Mouse (Mus musculus) limb, embryonic 11.5 days (tissue): Measurements from ENCODE around the gene Ptcd2. TPM values are rescaled to one million over a fixed set of nuclear protein-coding genes. Genes with fewer than 3 reads are reported as not detected.

Source experiments
- ATAC-seq: fragments of 200-750 bp; cut with Nextera tagmentation; 2 replicates; pipeline ENCODE4 v1.8.0; 2017; ENCODE audit warnings: low read depth; ENCODE audit not compliant: insufficient number of reproducible peaks, low FRiP score, low TSS enrichment
- DNase-seq: peaks from one replicate; pipeline ENCODE4 v3.0.0-alpha.2; 2015; ENCODE audit warnings: low spot score
- H3K27ac ChIP-seq: fragments of 300-500 bp; sonication (generic); replicated peaks from 2 replicates; pipeline ENCODE4 v1.5.1; 2014; ENCODE audit warnings: low read depth, mild to moderate bottlenecking, low read length
- H3K27me3 ChIP-seq: fragments of 300-500 bp; sonication (generic); 2 replicates; pipeline ENCODE4 v1.6.1; 2014; ENCODE audit warnings: mild to moderate bottlenecking, low read length, mixed read lengths; ENCODE audit not compliant: control insufficient read depth, insufficient read depth
- H3K36me3 ChIP-seq: fragments of 300-500 bp; sonication (generic); 2 replicates; pipeline ENCODE4 v1.6.1; 2014; ENCODE audit warnings: mild to moderate bottlenecking, low read length, moderate library complexity, mixed read lengths; ENCODE audit not compliant: control insufficient read depth, insufficient read depth
- H3K4me1 ChIP-seq: fragments of 300-500 bp; sonication (generic); 2 replicates; pipeline ENCODE4 v1.6.1; 2014; ENCODE audit warnings: low read length, mixed read lengths; ENCODE audit not compliant: control insufficient read depth, insufficient read depth
- H3K4me2 ChIP-seq: fragments of 300-500 bp; sonication (generic); 2 replicates; pipeline ENCODE4 v1.6.1; 2014; ENCODE audit warnings: low read depth, mild to moderate bottlenecking, moderate library complexity; ENCODE audit not compliant: severe bottlenecking
- H3K4me3 ChIP-seq: fragments of 300-500 bp; sonication (generic); 2 replicates; pipeline ENCODE4 v1.5.1; 2014; ENCODE audit warnings: low read depth, low read length
- H3K9ac ChIP-seq: fragments of 300-500 bp; sonication (generic); 2 replicates; pipeline ENCODE4 v1.6.1; 2014; ENCODE audit warnings: mild to moderate bottlenecking, low read length
- H3K9me3 ChIP-seq: fragments of 300-500 bp; sonication (generic); 2 replicates; pipeline ENCODE4 v1.6.1; 2016; ENCODE audit warnings: low read length; ENCODE audit not compliant: control insufficient read depth
- WGBS: fragments of 180-500 bp; shearing (Covaris S2); extraction: QIAGEN DNeasy Blood & Tissue Kit; methylation state at CpG from one replicate; pipeline ENCODE4 v1.1.7; 2014; 5-methylcytosine and 5-hydroxymethylcytosine counted together
- polyA plus RNA-seq: library from polyadenylated mRNA; unstranded; fragments of >200 nt; fragmentation: Nextera tagmentation; extraction: Ambion mirVana; gene quantifications from 2 replicates; pipeline ENCODE4 v1.2.1, GENCODE M21; 2014

Ptcd2 gene
- polyA plus RNA-seq, 1 experiment from 2014 or later, result 58.7 TPM

GRCm38 (mm10) chr13:99352758-99353489, 8.4 kb upstream of the Ptcd2 start:
- H3K36me3 ChIP-seq, result no peaks in the 10 kb centered on the region; the same call in 1 of the 2 replicates
- no peaks in the 10 kb centered on the region for H3K27me3 ChIP-seq
- 12% methylated on average over 28 of the region's 28 CpGs for WGBS
- H3K9ac ChIP-seq, result peak overlapping the region; percentile 52
- 0 out of 2 replicates have a peak overlapping the region, but pooled peaks have one; percentile 12 for H3K27ac ChIP-seq
- DNase-seq (peak; percentile 95), ATAC-seq (peak; percentile 99)
- H3K4me3 ChIP-seq, result peak overlapping the region; percentile 29
- peak overlapping the region; percentile 36 for H3K4me2 ChIP-seq
- no peaks in the 10 kb centered on the region for H3K4me1 ChIP-seq
- H3K9me3 ChIP-seq, result no peaks in the 10 kb centered on the region

GRCm38 (mm10) chr13:99351596-99351995, 7.1 kb upstream of the Ptcd2 start:
- Histone ChIP-seq H3K27ac (no peak overlapping the region), H3K27me3 (no peaks in the 10 kb centered on the region), H3K4me1 (no peaks in the 10 kb centered on the region), H3K4me3 (no peak overlapping the region), H3K9ac (no peak overlapping the region), H3K9me3 (no peaks in the 10 kb centered on the region), H3K36me3 (no peaks in the 10 kb centered on the region; the same call in 1 of the 2 replicates), H3K4me2 (no peak overlapping the region)
- DNase-seq (no peak), ATAC-seq (no peak)
- 87% methylated on average over 3 of the region's 3 CpGs for WGBS

GRCm38 (mm10) chr13:99351186-99351585, 6.7 kb upstream of the Ptcd2 start:
- WGBS, result 61% methylated on average over 8 of the region's 8 CpGs
- Histone ChIP-seq H3K27ac (no peak overlapping the region), H3K36me3 (no peaks in the 10 kb centered on the region; the same call in 1 of the 2 replicates), H3K4me3 (no peak overlapping the region), H3K4me1 (no peaks in the 10 kb centered on the region), H3K27me3 (no peaks in the 10 kb centered on the region), H3K9ac (no peak overlapping the region), H3K4me2 (no peak overlapping the region), H3K9me3 (no peaks in the 10 kb centered on the region)
- no peak for DNase-seq
- no peak for ATAC-seq

- DNase-seq (no peak), ATAC-seq (no peak)
- Histone ChIP-seq H3K27me3 (no peaks in the 10 kb centered on the region), H3K27ac (no peak overlapping the region), H3K4me1 (no peaks in the 10 kb centered on the region; the same call in 1 of the 2 replicates), H3K9me3 (no peaks in the 10 kb centered on the region), H3K9ac (no peak overlapping the region), H3K4me3 (no peak overlapping the region), H3K4me2 (no peak overlapping the region), H3K36me3 (no peaks in the 10 kb centered on the region; the same call in 1 of the 2 replicates)
- 91% methylated on average over 6 of the region's 6 CpGs for WGBS
These were observed 5.5 kb upstream of the Ptcd2 start for GRCm38 (mm10) chr13:99350009-99350408.

- Histone ChIP-seq H3K27ac (no peak overlapping the region; the same call in 1 of the 2 replicates), H3K4me3 (peak overlapping the region; percentile 87), H3K36me3 (peaks cover 10% of the 10 kb centered on the region), H3K9ac (peak overlapping the region; percentile 91), H3K9me3 (no peaks in the 10 kb centered on the region), H3K4me1 (peaks cover 4% of the 10 kb centered on the region), H3K4me2 (peak overlapping the region; percentile 81), H3K27me3 (no peaks in the 10 kb centered on the region)
- no peak for DNase-seq
- 3% methylated on average over 28 of the region's 30 CpGs for WGBS
- peak; percentile 85 for ATAC-seq
These were observed 468 bp downstream of the Ptcd2 start for GRCm38 (mm10) chr13:99343876-99344598.

GRCm38 (mm10) chr13:99341504-99341903, 3.0 kb downstream of the Ptcd2 start:
- ATAC-seq, result no peak
- no peak overlapping the region for H3K4me3 ChIP-seq
- no peak overlapping the region for H3K4me2 ChIP-seq
- no peak overlapping the region for H3K27ac ChIP-seq
- peaks cover 10% of the 10 kb centered on the region for H3K36me3 ChIP-seq
- no peaks in the 10 kb centered on the region for H3K9me3 ChIP-seq
- no peak overlapping the region for H3K9ac ChIP-seq
- peaks cover 4% of the 10 kb centered on the region for H3K4me1 ChIP-seq
- H3K27me3 ChIP-seq, result no peaks in the 10 kb centered on the region
- DNase-seq, result no peak
- WGBS, result 96% methylated on average over 6 of the region's 6 CpGs

- no peak overlapping the region for H3K27ac ChIP-seq
- WGBS, result 77% methylated on average over 6 of the region's 6 CpGs
- peaks cover 17% of the 10 kb centered on the region for H3K36me3 ChIP-seq
- ATAC-seq, result no peak
- no peak for DNase-seq
- H3K4me1 ChIP-seq, result no peaks in the 10 kb centered on the region
- H3K4me2 ChIP-seq, result no peak overlapping the region
- H3K9ac ChIP-seq, result no peak overlapping the region
- H3K4me3 ChIP-seq, result no peak overlapping the region
- no peaks in the 10 kb centered on the region for H3K27me3 ChIP-seq
- no peaks in the 10 kb centered on the region for H3K9me3 ChIP-seq
These were observed 7.0 kb downstream of the Ptcd2 start for GRCm38 (mm10) chr13:99337510-99337909.

- H3K36me3 ChIP-seq, result peaks cover 20% of the 10 kb centered on the region
- no peaks in the 10 kb centered on the region for H3K27me3 ChIP-seq
- H3K9me3 ChIP-seq, result no peaks in the 10 kb centered on the region
- no peak overlapping the region for H3K27ac ChIP-seq
- H3K9ac ChIP-seq, result no peak overlapping the region
- 69% methylated on average over 4 of the region's 4 CpGs for WGBS
- ATAC-seq (no peak), DNase-seq (no peak)
- H3K4me2 ChIP-seq, result no peak overlapping the region
- H3K4me3 ChIP-seq, result no peak overlapping the region
- no peaks in the 10 kb centered on the region for H3K4me1 ChIP-seq
These were observed 13.2 kb downstream of the Ptcd2 start for GRCm38 (mm10) chr13:99331255-99331654.
